Mouse (Mus musculus) neural tube, embryonic 10.5 days (tissue): ENCODE data around the gene Macc1.

Source experiments
- DNase-seq: peaks from one replicate; pipeline ENCODE4 v3.0.0-alpha.2; 2017; ENCODE audit warnings: low spot score; ENCODE audit errors: extremely low spot score

Macc1 gene

DNA sequence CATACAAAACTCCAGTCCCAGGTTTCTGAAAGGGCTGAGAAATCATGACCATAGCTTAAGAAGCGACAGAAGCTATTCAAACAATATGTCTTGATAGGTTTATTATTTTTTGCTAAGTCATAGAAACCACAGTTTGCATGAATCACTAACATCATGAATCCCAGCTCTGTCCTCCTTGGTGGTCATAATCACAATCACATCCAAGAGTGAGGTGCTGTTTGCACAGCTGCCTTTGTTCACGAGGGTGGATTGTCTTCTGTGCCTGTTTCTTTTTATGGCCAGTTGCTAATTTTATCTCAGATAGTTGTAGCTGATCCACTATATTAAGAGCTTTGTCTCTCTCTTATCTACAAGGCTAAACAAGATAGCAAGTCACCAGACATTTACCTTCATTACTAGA, 72.6 kb downstream of the Macc1 start:
- no peak for DNase-seq

DNA sequence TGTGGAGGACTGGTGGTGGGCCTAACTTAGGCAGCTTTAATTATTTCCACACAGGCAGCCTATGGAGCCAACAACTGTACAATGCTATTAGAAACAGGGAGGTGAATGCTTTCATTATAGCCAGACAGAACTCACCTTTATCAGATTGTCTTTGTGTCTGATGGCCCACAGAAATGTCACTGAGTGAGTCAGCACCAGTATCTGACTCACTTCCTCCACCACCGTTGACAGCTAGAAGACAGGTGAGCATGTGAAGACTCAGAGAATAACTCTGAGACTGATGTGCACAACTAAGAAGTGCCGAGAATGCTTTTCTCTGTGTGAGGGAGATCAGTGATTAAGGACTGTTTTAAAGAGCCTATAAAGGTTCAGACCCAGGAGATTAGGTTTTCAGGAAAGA, 73.9 kb downstream of the Macc1 start:
- no peak for DNase-seq

DNA sequence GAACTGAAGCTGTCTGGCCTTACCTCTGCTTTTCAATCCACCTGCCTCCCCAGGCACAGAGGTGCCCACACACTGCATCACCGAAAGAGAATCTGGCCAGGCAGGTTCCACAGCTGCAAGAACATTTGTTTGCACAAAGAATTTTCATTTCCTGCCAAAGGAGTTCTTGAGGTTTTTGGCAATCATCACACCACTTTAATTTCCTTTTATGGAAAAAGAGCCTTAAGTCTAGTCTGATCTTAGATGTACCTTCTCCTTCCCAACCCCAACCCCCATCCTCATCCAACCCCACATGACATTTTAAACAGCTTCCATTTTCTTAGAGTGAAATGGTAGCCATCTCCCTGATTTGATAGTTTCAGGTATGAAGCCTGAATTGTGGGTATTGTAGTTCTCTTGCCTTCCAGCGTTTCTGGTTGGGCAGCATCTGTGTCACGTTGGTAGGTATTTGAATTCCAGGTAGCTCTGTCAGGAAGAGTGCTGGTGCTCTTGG, 76.2 kb downstream of the Macc1 start:
- no peak for DNase-seq

DNA sequence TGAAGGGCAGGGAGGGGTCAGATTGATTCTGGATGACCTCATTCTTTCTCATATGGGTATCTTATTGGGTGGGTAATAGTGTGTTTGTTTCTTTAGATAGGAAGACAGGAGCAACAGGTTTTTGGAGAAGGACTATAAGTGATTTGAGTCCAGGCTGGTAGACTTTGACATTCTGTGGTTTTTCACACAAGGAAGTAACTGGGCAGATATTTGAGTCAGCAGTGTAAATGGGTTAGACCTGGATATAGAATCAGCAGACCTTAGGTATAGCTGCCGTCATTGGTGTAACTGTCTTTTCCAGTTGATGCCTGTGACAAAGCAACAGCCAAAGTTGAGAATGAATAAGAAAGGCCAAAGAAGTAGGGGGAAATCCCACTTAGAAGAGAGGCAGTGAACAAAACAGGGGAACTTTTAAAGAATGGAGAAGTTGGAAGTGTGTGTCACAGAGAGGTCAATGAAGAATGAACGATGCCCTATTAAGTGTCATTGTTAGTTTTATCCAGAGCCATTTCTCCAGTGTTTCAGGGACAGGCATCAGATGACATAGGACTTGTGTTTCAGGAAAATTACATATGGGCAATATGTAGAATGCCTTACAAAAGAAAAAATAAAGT, 84.1 kb downstream of the Macc1 start:
- no peak for DNase-seq

DNA sequence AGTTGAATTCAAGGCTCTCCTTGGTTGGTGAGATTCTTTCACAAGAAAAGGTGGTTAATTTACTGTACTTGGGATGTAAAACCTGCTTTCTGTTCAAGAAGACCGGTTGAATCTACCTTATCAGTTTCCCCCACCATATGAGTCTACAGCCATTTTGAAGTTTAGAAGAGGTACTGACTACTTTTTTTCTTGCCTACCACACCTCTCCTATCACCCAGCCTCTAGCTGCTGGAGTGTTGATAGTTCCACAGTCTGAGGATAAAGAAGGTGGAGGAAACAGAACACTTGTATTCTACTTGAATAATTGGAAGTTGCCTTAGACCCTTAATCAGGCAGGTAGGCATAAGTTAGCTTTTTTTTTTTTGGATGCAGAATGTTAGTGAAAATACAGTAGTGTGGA, 88.2 kb downstream of the Macc1 start:
- no peak for DNase-seq

DNA sequence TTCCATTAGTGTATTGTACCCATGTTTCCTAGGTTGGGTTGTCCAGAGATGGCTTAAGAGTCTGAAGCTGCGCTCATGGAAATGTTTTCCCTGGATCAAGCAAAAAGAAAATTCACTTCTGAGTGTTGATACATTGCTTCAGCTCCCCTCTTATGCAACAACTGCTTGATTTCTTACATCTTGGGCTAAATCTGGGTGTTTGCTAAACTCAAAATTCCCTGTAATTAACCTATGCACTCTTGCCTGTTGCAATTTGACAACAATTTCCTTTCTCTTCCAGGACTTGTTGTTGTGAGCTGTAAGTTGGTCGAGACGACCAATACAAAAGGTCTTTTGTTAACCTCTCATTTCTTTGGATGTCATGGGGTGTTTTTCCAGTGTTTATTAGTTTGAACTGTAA, 88.7 kb downstream of the Macc1 start:
- no peak for DNase-seq

DNA sequence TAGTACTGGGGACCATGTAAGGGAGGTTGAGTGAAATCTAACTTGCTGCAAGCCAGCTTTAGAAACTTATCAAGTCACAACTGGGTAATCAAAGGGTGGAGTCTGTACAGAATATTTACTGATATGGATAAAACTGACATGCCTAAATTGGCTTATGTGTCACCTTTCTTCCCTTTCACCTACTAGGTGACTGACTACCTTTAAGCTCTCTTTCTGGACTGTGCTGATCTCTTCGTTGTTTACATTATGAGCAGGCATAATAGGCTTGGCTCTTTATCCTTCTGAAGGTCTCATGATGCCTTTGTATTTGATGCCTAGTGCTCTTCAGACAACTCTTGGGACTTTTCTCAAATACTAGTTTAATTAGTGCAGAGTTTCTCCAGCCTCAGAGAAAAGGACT, 90.7 kb downstream of the Macc1 start:
- DNase-seq = no peak

DNA sequence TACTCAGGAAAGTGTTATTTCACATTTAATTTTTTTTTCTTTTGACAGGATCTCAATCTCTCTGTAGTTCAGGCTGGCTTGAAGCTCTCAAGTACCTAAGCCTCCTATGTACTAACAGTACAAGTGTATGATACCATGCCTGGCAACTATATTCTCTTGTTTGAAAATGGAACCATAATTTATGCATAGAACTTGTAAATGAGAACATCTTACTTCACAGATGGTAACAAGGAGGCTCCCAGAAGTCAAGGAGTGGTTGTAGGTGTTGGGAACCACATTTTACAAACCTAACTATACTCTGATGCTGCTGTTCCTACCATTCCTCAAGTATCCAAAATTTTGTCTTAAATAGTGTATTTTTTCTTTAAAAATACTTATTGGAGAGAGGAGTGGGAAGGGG, 96.5 kb downstream of the Macc1 start:
- no peak for DNase-seq

DNA sequence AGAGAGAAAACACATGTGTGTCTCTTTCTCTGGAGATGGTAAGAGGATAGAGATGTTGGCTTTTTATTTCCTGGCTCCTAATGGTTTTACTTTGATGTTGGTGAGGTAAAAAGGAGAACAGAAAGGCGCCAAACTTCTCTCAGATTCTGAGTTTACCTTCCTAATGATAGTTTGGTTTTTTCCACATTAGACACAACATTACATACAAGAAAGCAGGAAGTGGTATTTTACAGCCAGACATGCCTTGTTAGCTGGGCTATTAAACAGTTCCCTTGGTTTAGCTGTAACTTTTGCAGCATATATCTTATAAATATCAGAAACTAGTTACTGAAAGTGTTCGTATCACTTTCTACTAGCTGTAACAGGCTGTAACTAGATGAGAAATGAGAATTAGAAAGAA, 96.9 kb downstream of the Macc1 start:
- no peak for DNase-seq

DNA sequence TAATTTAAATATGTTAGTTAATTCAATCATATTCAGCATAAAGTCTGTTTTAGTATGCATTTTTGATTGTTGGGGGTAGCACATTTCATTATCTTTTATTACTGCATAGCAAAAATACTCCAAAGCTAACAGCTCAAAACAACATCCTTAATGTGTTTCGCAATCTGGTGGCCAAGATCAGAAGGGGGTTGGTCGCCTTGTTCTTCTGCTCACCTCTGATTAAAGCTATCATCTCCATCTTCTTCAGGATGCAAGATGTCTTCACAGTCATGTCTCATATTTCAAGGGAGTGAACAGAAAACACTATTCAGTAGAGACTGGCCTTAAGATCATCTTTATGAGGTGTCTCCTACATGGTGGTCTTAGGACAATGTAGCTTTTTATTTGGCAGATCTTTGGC, 97.9 kb downstream of the Macc1 start:
- no peak for DNase-seq

DNA sequence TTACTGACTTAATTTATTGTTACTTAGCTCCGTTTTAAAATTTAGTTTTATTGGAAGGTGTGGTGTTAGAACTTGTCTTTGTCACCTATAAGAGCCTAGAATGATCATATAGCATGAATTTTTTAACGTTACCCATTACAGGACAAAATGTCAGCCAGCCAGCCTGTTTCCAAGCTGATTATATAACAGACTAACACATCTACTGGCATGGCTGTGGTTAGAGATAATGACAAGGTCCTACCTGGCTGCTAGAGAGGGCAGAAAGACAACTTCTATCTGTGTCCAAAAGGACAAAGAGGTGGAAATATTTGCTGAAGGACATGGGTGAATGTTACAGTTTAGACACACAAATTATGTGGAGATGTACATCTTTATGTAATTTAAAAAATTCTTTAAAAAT, 101.8 kb downstream of the Macc1 start:
- DNase-seq = no peak

DNA sequence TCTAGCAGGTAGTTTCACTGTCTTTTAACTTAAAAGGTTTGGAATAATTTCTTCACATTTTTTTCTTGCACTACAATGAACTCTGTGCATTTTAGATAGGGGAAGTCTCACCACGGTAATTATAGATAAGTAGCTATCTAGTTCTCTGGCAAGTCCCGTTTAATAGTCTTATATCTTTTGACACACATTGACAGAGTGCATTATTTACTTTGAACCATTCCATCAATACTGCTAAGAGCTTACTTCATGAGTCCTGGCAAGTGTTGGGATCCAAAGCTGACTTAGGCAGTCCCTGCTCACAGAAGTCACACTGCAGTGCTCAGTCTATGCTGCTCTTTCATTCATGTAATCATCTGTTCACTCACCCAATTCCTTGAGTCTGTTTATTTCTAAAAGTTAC, 111.7 kb downstream of the Macc1 start:
- DNase-seq = no peak

DNA sequence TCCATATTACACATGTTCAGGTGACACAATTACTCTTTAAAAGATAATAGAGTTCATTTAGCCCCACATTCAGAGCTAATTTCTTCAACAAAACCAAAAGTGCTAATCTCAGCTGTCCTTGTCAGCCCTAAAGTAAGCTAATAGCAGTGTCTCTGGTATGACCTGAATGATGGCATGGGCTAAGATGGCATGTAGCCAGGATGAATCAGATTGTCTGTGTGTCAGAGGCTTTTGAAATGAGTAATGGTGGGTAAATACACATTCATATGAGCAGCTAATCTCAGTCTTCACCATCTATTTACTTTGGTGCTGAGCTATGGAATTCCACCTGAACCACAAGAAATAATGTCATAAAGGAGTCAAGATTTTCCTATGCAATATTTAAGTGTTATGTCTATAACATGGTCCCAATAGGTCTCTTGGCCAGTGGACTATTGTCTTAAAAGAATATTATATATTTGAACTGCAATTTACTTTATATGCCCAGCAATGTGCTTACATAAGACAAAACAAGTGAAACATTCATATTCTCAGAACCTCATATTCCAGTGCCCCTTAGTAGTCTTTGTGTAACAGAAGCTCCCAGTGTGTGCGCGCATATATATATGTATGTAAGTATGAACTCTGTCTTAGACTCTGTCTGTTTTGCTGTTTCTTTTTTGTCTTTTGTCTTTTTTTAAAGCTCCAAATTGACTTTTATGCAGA, 112.3 kb downstream of the Macc1 start:
- DNase-seq = no peak

DNA sequence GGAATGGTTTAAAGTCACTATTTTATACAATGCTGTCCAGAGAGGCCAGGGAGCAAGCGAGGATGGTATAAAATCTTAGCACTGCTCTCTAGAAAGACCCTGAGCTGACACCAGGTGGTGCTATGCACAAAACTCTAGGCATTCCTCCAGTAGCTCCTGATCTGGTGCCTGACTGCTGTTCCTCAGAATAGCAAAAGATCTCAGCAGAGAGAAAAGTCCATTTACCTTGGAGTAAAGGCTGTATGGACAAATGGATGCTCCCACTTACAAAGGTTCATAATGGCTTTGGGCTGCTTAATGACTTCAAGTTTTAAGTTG, 112.8 kb downstream of the Macc1 start:
- DNase-seq = peak; percentile 26

DNA sequence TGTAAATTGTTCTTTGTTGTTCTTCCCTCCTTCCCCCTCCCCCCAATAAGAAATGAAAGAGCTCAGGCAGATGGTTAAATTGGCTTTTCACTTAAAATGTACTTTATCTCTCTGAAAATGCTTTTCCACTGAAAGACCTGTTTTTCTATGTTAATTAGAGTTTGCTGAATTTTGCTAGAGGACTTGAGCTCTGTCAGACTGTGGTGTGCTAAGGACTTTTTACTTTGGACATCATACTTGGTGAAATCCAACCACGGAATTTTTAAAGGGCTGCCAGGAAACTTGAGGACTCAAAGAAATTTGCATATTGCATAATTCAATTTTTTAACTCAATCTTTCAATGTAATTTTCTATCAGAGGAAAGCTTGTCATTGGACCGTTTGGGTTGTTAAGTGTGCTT, 126.7 kb downstream of the Macc1 start:
- DNase-seq = no peak

DNA sequence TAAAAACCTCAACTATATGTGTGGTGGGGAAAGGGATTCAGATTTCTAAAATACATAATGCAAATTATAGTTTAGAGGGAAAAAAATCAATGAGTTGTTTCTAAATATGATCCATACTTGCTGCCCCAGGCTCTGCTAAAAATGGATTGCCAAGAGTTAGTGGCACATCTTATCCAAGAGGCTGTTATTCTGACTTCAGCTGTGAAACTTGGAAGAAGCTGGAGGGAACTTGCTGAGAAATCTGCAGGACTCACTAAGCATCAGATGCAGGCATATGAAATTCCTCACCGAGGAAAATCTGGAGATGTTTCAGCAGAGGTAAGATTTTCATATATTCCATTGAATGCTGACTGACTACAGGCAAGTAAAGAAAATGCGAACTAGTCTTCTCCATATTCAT, 136.0 kb downstream of the Macc1 start:
- DNase-seq = no peak

DNA sequence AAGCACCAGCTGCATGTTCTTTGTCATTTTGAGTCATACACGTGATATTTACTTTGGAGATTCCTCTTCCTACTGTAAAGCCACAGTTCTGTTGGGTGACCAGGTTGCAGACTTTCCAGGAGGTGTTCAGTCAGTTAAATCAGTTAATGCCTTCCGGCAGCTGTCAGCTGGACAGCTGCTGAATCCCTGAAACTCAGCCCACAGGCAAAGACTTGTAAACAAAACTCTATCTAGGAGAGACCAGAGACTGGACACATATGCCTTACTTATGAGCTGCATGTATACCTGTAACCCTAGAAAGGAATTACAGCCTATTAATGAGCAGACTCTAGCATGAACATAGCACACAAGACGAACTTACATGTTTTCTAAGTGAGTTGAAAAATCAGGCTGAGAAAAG, 137.2 kb downstream of the Macc1 start:
- DNase-seq = no peak

DNA sequence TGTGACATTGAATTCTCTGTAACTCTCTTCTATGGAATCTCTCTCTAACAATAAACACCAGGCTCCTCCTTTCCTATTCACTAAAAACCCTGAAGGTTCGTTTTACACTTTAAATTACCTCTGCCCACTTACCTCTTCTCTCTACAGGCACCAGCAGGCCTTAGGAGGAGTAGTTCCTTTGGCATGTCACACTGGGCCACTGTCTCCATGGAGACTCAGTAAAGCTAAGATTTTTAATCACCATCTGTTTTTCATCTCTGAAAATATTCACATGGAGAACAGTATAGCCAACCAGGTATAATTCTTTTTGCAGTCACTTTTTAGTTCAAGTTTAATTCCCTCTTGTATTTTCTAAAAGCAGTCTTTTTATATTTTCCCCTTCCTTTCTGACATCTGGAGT, 140.0 kb downstream of the Macc1 start:
- DNase-seq = no peak

DNA sequence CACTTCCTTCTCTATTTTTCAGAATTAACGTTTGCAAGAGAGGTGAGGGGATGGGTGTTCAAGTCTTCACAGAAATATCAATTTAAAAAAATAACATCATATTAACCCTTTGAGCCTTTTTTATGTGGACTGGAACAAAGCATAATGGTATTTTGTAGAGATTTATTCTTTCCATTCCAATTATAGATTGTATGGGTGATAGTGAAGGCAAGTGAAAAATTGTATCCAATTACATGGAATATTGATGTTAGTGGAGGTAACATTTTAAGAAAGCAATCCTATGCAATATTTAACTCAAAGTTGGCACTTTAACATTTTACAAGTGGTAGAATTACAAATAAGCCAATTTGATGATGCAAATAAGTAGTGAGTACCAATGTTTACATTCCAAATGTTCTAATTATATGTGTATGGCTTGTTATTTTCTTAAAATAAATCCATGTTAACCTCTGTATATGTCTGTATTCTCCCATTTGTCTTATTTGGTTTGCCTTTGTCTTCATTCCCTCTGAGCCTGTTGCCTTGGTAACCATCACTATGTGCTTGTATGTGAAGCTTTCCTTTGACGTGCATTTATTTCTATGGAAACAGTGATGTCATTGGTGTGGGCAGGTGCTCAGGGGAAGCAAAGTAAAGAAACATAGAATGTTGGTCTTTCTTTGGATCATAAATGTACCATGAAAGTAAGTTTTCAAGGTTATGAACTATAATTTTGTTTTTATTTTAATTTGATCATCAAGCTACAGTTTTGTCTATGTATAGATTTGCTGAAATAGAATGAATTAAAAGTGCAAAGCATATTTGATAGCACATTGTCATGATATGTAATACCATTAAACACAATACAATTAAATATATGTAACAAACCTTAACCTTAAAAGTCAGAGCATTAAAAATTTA, 150.2 kb downstream of the Macc1 start:
- no peak for DNase-seq

DNA sequence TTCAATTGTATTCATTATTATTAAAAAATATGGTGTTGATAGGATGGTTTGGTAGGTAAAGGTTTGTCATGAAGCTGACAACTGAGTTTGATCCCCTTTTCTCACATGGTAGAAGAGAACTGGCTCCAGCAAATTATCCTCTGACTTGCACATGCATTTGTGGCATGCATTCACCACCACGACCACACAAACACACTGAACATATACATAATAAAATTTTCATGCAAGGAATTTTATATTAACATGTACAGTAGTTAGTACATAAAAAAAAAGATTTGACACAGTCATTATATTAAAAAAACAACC, 150.8 kb downstream of the Macc1 start:
- DNase-seq = no peak

DNA sequence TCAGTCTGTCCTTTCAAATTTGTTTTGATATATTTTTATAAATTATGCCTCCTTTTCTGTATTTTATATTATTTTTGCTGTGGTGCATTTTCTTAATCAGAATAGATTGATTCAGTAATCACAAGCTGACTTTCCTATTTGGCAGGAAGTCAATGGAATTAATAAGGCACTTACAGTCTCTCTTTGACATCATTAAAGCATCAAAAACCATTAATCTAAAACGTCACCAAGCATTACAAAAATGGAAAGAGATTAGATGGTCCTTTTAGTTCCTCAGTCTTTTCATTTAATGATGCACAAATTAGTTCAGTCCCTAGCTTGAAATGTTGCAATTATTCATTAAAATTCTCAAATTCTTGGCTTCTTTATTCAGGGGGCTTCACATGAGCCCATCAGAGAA, 153.6 kb downstream of the Macc1 start:
- no peak for DNase-seq

DNA sequence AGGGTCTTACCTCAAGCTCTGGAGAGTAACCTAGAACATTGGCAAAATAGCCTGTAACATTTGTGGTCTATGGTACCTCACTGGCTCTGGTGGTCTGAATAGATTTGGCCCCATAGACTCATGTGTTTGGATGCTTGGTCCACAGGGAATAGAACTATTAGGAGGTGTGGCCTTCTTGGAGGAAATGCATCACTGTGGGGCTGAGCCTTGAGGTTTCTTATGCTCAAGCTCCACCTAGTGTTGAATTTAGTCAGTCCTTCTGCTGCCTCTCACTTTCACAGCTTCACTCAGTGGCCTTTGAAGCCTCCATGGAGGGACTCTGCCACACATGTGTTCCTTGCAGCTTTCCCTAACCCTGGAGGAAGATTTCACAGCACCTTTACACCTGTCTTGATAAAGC, 156.2 kb downstream of the Macc1 start:
- no peak for DNase-seq

DNA sequence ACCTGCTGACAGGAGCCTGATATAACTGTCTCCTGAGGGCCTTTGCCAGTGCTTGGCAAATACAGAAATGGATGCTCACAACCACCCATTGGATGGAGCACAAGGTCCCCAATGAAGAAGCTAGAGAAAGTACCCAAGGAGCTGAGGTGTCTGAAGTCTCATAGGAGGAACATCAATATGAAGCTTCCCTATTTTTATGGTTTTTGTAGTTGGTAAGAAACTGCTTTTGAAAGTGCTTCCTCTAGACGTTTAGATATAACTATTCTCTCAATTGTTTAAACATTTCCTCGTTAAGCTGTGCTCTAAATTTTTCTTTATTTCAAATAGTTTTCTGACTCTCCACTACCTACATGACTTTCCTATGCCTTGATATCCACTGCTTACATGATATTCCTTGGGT, 169.2 kb downstream of the Macc1 start:
- DNase-seq = no peak
